Mouse (Mus musculus): ENCODE results near the gene Rap1gds1. TPM values are rescaled to one million over a fixed set of nuclear protein-coding genes. Genes with fewer than 3 reads are reported as not detected.
A peak's percentile ranks its signal among the peaks of the same experiment; 100 is the strongest.

The Rap1gds1 gene
- total and polyA plus RNA-seq, 2 experiments from 2014 or later = 32.2 to 47.9 TPM

DNA sequence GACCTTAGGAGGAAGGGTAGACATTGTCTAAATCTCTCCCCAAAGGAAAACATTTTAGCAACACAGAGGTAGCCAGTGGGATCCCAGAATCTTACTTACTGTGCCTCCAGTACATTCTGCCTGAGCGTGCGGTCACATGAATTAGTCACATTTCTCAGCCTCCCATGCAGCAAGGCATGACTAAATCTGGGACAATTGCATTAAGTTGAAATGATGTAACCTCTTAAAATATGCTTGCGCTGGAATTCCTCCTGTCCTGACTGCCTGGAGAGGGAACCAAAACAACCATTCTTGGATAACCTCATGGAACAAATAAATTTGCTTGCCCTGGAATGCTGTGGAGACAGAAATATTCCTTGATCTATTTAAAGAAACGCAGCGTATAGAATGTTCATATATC, 33.2 kb upstream of the Rap1gds1 start:
- Histone ChIP-seq H3K27ac (ENCODE audit: low read depth) (no peak overlapping the region), H3K4me2 (ENCODE audit: low read depth, low read length) (no peak overlapping the region), H3K4me3 (ENCODE audit: low read depth, low read length) (no peak overlapping the region), H3K9ac (replicated peaks; ENCODE audit: low read depth, low read length) (no peak overlapping the region), H3K36me3 (replicated peaks; ENCODE audit: control insufficient read depth, insufficient read depth, low read length) (no peaks in the 10 kb centered on the region), H3K27me3 (ENCODE audit: control insufficient read depth, insufficient read depth, low read length) (no peaks in the 10 kb centered on the region), H3K9me3 (replicated peaks; ENCODE audit: control insufficient read depth, low read length) (no peaks in the 10 kb centered on the region), H3K4me1 (ENCODE audit: control insufficient read depth, insufficient read depth) (0 out of 2 replicates have a peak, but pooled peaks cover 3% of the 10 kb centered on the region)
- TF ChIP-seq EP300 (IDR thresholded peaks at IDR 0.05; ENCODE audit: low read depth) (no peak), CTCF (IDR thresholded peaks at IDR 0.05; ENCODE audit: low read depth) (no peak)
- DNase-seq (ENCODE audit: low spot score) (peak; percentile 29), ATAC-seq (ENCODE audit: insufficient read depth, low read depth) (peak; percentile 39; the same call in 1 of the 2 replicates)
- 59% methylated on average over 5 of the region's 5 CpGs for WGBS

DNA sequence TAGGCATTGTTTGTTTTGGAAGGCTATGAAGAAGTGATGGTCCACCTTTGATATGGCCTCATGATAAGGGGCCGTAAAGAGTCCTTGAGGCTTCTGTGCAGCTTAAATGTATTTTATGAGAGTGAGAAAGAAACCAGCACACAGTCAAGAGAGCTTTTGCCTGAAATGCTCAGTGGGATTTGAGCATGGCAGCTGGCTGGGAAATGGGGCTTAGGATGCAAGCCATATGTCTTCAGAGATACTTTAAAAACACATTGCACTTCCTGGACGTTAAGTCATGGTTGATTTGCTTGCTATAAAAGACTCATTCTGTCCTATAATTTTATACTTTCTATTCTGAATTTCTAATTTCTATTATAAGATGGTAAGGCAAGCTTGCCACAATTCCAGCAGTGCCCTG, 28.9 kb upstream of the Rap1gds1 start:
- ATAC-seq (ENCODE audit: insufficient read depth, low read depth) (no peak), DNase-seq (ENCODE audit: low spot score) (no peak)
- Histone ChIP-seq H3K27me3 (ENCODE audit: control insufficient read depth, insufficient read depth, low read length) (no peaks in the 10 kb centered on the region), H3K27ac (ENCODE audit: low read depth) (no peak overlapping the region), H3K9me3 (replicated peaks; ENCODE audit: control insufficient read depth, low read length) (no peaks in the 10 kb centered on the region), H3K9ac (replicated peaks; ENCODE audit: low read depth, low read length) (no peak overlapping the region), H3K4me3 (ENCODE audit: low read depth, low read length) (no peak overlapping the region), H3K4me2 (ENCODE audit: low read depth, low read length) (no peak overlapping the region), H3K36me3 (replicated peaks; ENCODE audit: control insufficient read depth, insufficient read depth, low read length) (no peaks in the 10 kb centered on the region), H3K4me1 (ENCODE audit: control insufficient read depth, insufficient read depth) (0 out of 2 replicates have a peak, but pooled peaks cover 3% of the 10 kb centered on the region)
- WGBS = 49% methylated on average over 2 of the region's 2 CpGs
- TF ChIP-seq CTCF (IDR thresholded peaks at IDR 0.05; ENCODE audit: low read depth) (no peak), EP300 (IDR thresholded peaks at IDR 0.05; ENCODE audit: low read depth) (no peak)

DNA sequence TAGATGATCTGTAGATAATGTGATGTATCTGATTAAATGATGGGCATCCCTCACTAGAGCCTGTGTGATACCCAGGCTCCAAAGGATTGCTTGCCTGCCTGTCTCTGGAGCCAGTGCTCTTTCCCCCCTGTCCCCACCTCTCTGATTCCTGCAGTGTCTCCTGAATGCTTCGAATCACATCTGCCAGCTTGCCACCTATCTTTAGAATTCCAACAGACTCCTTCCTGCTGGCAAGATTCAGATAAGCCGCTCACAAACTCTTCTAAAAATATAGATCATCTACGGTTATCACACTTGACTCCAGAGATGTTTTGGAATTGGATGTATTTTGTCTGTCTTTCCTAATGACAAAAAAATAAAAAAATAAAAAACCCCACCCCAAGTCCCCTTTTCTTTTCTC, 28.3 kb upstream of the Rap1gds1 start:
- Histone ChIP-seq H3K36me3 (replicated peaks; ENCODE audit: control insufficient read depth, insufficient read depth, low read length) (no peaks in the 10 kb centered on the region), H3K4me2 (ENCODE audit: low read depth, low read length) (no peak overlapping the region), H3K4me1 (ENCODE audit: control insufficient read depth, insufficient read depth) (0 out of 2 replicates have a peak, but pooled peaks cover 3% of the 10 kb centered on the region), H3K4me3 (ENCODE audit: low read depth, low read length) (no peak overlapping the region), H3K9me3 (replicated peaks; ENCODE audit: control insufficient read depth, low read length) (no peaks in the 10 kb centered on the region), H3K27ac (ENCODE audit: low read depth) (no peak overlapping the region), H3K27me3 (ENCODE audit: control insufficient read depth, insufficient read depth, low read length) (no peaks in the 10 kb centered on the region), H3K9ac (replicated peaks; ENCODE audit: low read depth, low read length) (no peak overlapping the region)
- WGBS = 14% methylated on average over 3 of the region's 3 CpGs
- DNase-seq (ENCODE audit: low spot score) = no peak
- ATAC-seq (ENCODE audit: insufficient read depth, low read depth) = no peak
- TF ChIP-seq CTCF (IDR thresholded peaks at IDR 0.05; ENCODE audit: low read depth) = no peak
- TF ChIP-seq EP300 (IDR thresholded peaks at IDR 0.05; ENCODE audit: low read depth) = no peak

DNA sequence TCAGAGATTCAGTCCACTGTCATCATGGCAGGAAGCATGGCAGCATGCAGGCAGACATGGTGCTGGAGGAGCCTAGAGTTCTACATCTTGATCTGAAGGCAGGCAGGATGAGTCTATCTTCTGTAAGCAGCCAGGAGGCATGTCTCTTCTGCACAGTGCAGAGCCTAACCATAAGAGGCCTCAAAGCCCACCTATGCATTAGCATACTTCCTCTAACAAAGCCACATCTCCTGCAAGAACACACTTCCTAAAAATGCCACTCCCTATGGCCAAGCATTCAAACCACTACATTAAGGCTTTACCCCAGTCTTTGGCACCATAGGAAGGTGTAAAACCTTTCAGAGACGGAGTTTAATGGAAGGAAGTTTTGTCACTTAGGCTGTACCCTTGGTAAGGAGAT, 26.9 kb upstream of the Rap1gds1 start:
- 80% methylated on average over 1 of the region's 1 CpGs for WGBS

DNA sequence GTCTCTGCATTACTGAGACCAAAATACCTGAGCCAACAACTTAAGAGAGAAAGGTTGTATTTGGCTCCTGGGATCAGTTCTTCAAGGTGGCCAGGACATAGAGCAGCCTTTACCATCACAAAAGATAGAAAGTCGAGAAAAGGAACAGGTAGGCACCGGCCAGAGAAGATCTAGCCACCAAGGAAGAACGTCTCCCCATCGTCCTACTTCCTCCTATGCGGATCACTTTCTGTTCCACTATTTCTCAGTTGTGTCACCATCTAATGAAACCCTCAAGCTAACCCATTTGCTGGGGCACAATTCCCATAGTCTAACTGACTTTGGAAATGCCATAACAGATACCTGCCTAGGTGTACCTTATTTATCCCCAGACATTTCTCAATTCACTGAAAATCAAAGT, 24.3 kb upstream of the Rap1gds1 start:
- ATAC-seq (ENCODE audit: insufficient read depth, low read depth) (no peak), DNase-seq (ENCODE audit: low spot score) (no peak)
- 85% methylated on average over 5 of the region's 5 CpGs for WGBS
- no peaks in the 10 kb centered on the region for H3K9me3 ChIP-seq (replicated peaks; ENCODE audit: control insufficient read depth, low read length)
- no peak overlapping the region for H3K4me3 ChIP-seq (ENCODE audit: low read depth, low read length)
- H3K27me3 ChIP-seq (ENCODE audit: control insufficient read depth, insufficient read depth, low read length) = no peaks in the 10 kb centered on the region
- H3K9ac ChIP-seq (replicated peaks; ENCODE audit: low read depth, low read length) = no peak overlapping the region
- H3K4me1 ChIP-seq (ENCODE audit: control insufficient read depth, insufficient read depth) = no peaks in the 10 kb centered on the region
- no peak overlapping the region for H3K4me2 ChIP-seq (ENCODE audit: low read depth, low read length)
- no peaks in the 10 kb centered on the region for H3K36me3 ChIP-seq (replicated peaks; ENCODE audit: control insufficient read depth, insufficient read depth, low read length)
- no peak for TF ChIP-seq EP300 (IDR thresholded peaks at IDR 0.05; ENCODE audit: low read depth)
- TF ChIP-seq CTCF (IDR thresholded peaks at IDR 0.05; ENCODE audit: low read depth) = no peak
- H3K27ac ChIP-seq (ENCODE audit: low read depth) = no peak overlapping the region

More for the DNA sequence above, 26.9 kb upstream of the Rap1gds1 start:
- H3K36me3 ChIP-seq (replicated peaks; ENCODE audit: control insufficient read depth, insufficient read depth, low read length) = no peaks in the 10 kb centered on the region
- H3K4me3 ChIP-seq (ENCODE audit: low read depth, low read length) = no peak overlapping the region
- H3K4me1 ChIP-seq (ENCODE audit: control insufficient read depth, insufficient read depth) = no peaks in the 10 kb centered on the region
- H3K9me3 ChIP-seq (replicated peaks; ENCODE audit: control insufficient read depth, low read length) = no peaks in the 10 kb centered on the region
- no peak overlapping the region for H3K27ac ChIP-seq (ENCODE audit: low read depth)
- no peaks in the 10 kb centered on the region for H3K27me3 ChIP-seq (ENCODE audit: control insufficient read depth, insufficient read depth, low read length)
- DNase-seq (ENCODE audit: low spot score) (no peak), ATAC-seq (ENCODE audit: insufficient read depth, low read depth) (no peak)
- no peak overlapping the region for H3K4me2 ChIP-seq (ENCODE audit: low read depth, low read length)
- no peak overlapping the region for H3K9ac ChIP-seq (replicated peaks; ENCODE audit: low read depth, low read length)
- no peak for TF ChIP-seq EP300 (IDR thresholded peaks at IDR 0.05; ENCODE audit: low read depth)
- no peak for TF ChIP-seq CTCF (IDR thresholded peaks at IDR 0.05; ENCODE audit: low read depth)

GRCm38 (mm10) chr3:139095894-139096293, 20.9 kb upstream of the Rap1gds1 start:
- Histone ChIP-seq H3K4me1 (ENCODE audit: control insufficient read depth, insufficient read depth) (no peaks in the 10 kb centered on the region), H3K9ac (replicated peaks; ENCODE audit: low read depth, low read length) (no peak overlapping the region), H3K9me3 (replicated peaks; ENCODE audit: control insufficient read depth, low read length) (no peaks in the 10 kb centered on the region), H3K4me2 (ENCODE audit: low read depth, low read length) (no peak overlapping the region), H3K36me3 (replicated peaks; ENCODE audit: control insufficient read depth, insufficient read depth, low read length) (no peaks in the 10 kb centered on the region), H3K4me3 (ENCODE audit: low read depth, low read length) (no peak overlapping the region), H3K27me3 (ENCODE audit: control insufficient read depth, insufficient read depth, low read length) (no peaks in the 10 kb centered on the region), H3K27ac (ENCODE audit: low read depth) (no peak overlapping the region)
- 53% methylated on average over 7 of the region's 7 CpGs for WGBS
- TF ChIP-seq CTCF (IDR thresholded peaks at IDR 0.05; ENCODE audit: low read depth) (no peak), EP300 (IDR thresholded peaks at IDR 0.05; ENCODE audit: low read depth) (no peak)
- DNase-seq (ENCODE audit: low spot score) (no peak), ATAC-seq (ENCODE audit: insufficient read depth, low read depth) (no peak)
